Comparison of ENCODE assay signal across 8 mouse cellular contexts in genomic region chr4:152257070-152257469, GRCm38 (mm10). TPM values are rescaled to one million over a fixed set of nuclear protein-coding genes. Genes with fewer than 3 reads are reported as not detected.
A peak's percentile ranks its signal among the peaks of the same experiment; 100 is the strongest.
DNase-seq lines count a peak whose midpoint lies in the region; ATAC-seq lines count a peak whose summit lies in the region.

No protein-coding gene starts in this region.

- peaks cover 12% of the 10 kb centered on the region; the same call in 1 of the 2 replicates for H3K4me1 ChIP-seq in forebrain, embryonic 16.5 days (replicated peaks; ENCODE audit: control insufficient read depth, insufficient read depth, low read length)
- peaks cover 21% of the 10 kb centered on the region for H3K4me1 ChIP-seq in liver, embryonic 15.5 days (replicated peaks)

- ATAC-seq in forebrain, embryonic 16.5 days: peak; percentile 71
- peak; percentile 76 for ATAC-seq in liver, embryonic 15.5 days (ENCODE audit: insufficient read depth)

- no peaks in the 10 kb centered on the region for H3K36me3 ChIP-seq in forebrain, embryonic 16.5 days (ENCODE audit: control insufficient read depth, insufficient read depth)
- no peaks in the 10 kb centered on the region for H3K36me3 ChIP-seq in liver, embryonic 15.5 days (replicated peaks)

- no peaks in the 10 kb centered on the region for H3K27me3 ChIP-seq in forebrain, embryonic 16.5 days (replicated peaks; ENCODE audit: control insufficient read depth, insufficient read depth, low read length)
- H3K27me3 ChIP-seq in liver, embryonic 15.5 days: no peaks in the 10 kb centered on the region

- intact Hi-C loops in heart, postnatal 10 days (cut with DNase I): no loop called here

- WGBS in forebrain, embryonic 16.5 days: 44% methylated on average over 6 of the region's 6 CpGs
- WGBS in liver, embryonic 15.5 days (ENCODE audit: insufficient replicate concordance): 22% methylated on average over 6 of the region's 6 CpGs

- H3K4me2 ChIP-seq in forebrain, embryonic 16.5 days (ENCODE audit: low read length): no peak overlapping the region
- no peak overlapping the region for H3K4me2 ChIP-seq in liver, embryonic 15.5 days

- peak; percentile 75 for DNase-seq in adrenal gland, postnatal 14 days
- DNase-seq in adrenal gland, adult 8-10 months: no peak
- DNase-seq in NIH3T3 (ENCODE audit: low read depth): peak; percentile 76
- peak; percentile 83 to 87 for DNase-seq in heart, postnatal 10 days
- peak; percentile 33 to 57 for DNase-seq in spleen, postnatal 36 days (ENCODE audit: low spot score in 2 of 2)
- no peak for DNase-seq in thymus, postnatal 4 days

- H3K27ac ChIP-seq in forebrain, embryonic 16.5 days (ENCODE audit: low read length): no peak overlapping the region
- H3K27ac ChIP-seq in liver, embryonic 15.5 days (replicated peaks): peak overlapping the region; percentile 7; the same call in 1 of the 2 replicates

- no peak overlapping the region for H3K4me3 ChIP-seq in forebrain, embryonic 16.5 days (replicated peaks; ENCODE audit: low read length)
- H3K4me3 ChIP-seq in liver, embryonic 15.5 days (replicated peaks): no peak overlapping the region

- H3K9ac ChIP-seq in forebrain, embryonic 16.5 days (replicated peaks; ENCODE audit: low read depth, low read length): no peak overlapping the region
- H3K9ac ChIP-seq in liver, embryonic 15.5 days: no peak overlapping the region

- H3K9me3 ChIP-seq in forebrain, embryonic 16.5 days (ENCODE audit: control insufficient read depth, low read length): no peaks in the 10 kb centered on the region
- H3K9me3 ChIP-seq in liver, embryonic 15.5 days (replicated peaks): no peaks in the 10 kb centered on the region

RNA-seq across cellular contexts. Expression of gene Gpr153, which starts 17.0 kb away (rescaled TPM):
- 7.2 and 7.5 TPM in 2 replicates for total RNA-seq in adrenal gland, postnatal 14 days (2021)
- 1 to 10 TPM; 4.8 to 7.0 (median 5.4) TPM for total RNA-seq in adrenal gland, adult 8-10 months (2022)
- 4.4 and 6.2 TPM in 2 replicates for polyA plus RNA-seq in forebrain, embryonic 16.5 days (2015; fragmentation: Nextera tagmentation; extraction: Ambion mirVana)
- total RNA-seq in heart, postnatal 10 days (2021): 10 to 100 TPM; 30.2 to 31.3 TPM
- 0.76 and 1.2 TPM in 2 replicates for polyA plus RNA-seq in liver, embryonic 15.5 days (2015; fragmentation: Nextera tagmentation; extraction: Ambion mirVana)

RNA-seq across cellular contexts. Expression of gene Hes3, which starts 34.4 kb away (rescaled TPM):
- total RNA-seq in adrenal gland, postnatal 14 days (2021): not detected in 2 replicates
- not detected for total RNA-seq in adrenal gland, adult 8-10 months (2022)
- not detected in 2 replicates for polyA plus RNA-seq in forebrain, embryonic 16.5 days (2015; fragmentation: Nextera tagmentation; extraction: Ambion mirVana)
- total RNA-seq in heart, postnatal 10 days (2021): not detected
- polyA plus RNA-seq in liver, embryonic 15.5 days (2015; fragmentation: Nextera tagmentation; extraction: Ambion mirVana): not detected in 2 replicates

RNA-seq across cellular contexts. Expression of gene Icmt, which starts 40.0 kb away (rescaled TPM):
- 36.9 and 39.6 TPM in 2 replicates for total RNA-seq in adrenal gland, postnatal 14 days (2021)
- total RNA-seq in adrenal gland, adult 8-10 months (2022): 10 to 100 TPM; 54.1 to 66.7 (median 59.6) TPM
- 20.7 and 21.3 TPM in 2 replicates for polyA plus RNA-seq in forebrain, embryonic 16.5 days (2015; fragmentation: Nextera tagmentation; extraction: Ambion mirVana)
- total RNA-seq in heart, postnatal 10 days (2021): 10 to 100 TPM; 27.3 to 33.4 TPM
- 7.6 TPM in 2 replicates for polyA plus RNA-seq in liver, embryonic 15.5 days (2015; fragmentation: Nextera tagmentation; extraction: Ambion mirVana)

Comparison
In these comparisons a context has a peak if more than half of its experiments do, and no peak if none do; other contexts are left out.
1. DNase-seq: peak in adrenal gland, postnatal 14 days (single experiment), NIH3T3 (single experiment), heart, postnatal 10 days (2 of 2) and spleen, postnatal 36 days (2 of 2); none in adrenal gland, adult 8-10 months (single experiment) and thymus, postnatal 4 days (single experiment).